Mouse (Mus musculus): ENCODE data around the gene Map2k1.

GRCm38 (mm10) chr9:64234768-64235435 lies 18.5 kb downstream of the Map2k1 start, which contains the start of gene Uchl4:
- TF ChIP-seq CTCF (IDR thresholded peaks at IDR 0.05; ENCODE audit: borderline replicate concordance, insufficient read depth, low read depth, low read length) = no peak
- TF ChIP-seq POLR2A (IDR thresholded peaks at IDR 0.05; ENCODE audit: borderline replicate concordance, insufficient read depth, low read length) = no peak
